Mouse (Mus musculus) cortical plate, adult 2 months (tissue): ENCODE measurements around the gene Aqp12. TPM values are rescaled to one million over a fixed set of nuclear protein-coding genes. Genes with fewer than 3 reads are reported as not detected.

Experiments used
- H3K27ac ChIP-seq: fragments of 200-500 bp; 2 replicates; pipeline ENCODE4 v1.5.1; 2012; ENCODE audit warnings: low read length, control low read depth, inconsistent platforms; ENCODE audit not compliant: insufficient read depth
- H3K4me1 ChIP-seq: fragments of 200-500 bp; 2 replicates; pipeline ENCODE4 v1.6.1; 2011; ENCODE audit warnings: low read length; ENCODE audit not compliant: control insufficient read depth, insufficient read depth
- H3K4me3 ChIP-seq: fragments of 200-500 bp; 2 replicates; pipeline ENCODE4 v1.5.1; 2011; ENCODE audit warnings: mild to moderate bottlenecking, low read length, control low read depth; ENCODE audit not compliant: insufficient read depth
- CTCF ChIP-seq: fragments of 200-500 bp; IDR thresholded peaks from 2 replicates; pipeline ENCODE4 v1.5.1; 2011; ENCODE audit warnings: mild to moderate bottlenecking, control low read depth, low read length; ENCODE audit not compliant: insufficient read depth; ENCODE audit errors: extremely low read depth
- POLR2A ChIP-seq: fragments of 200-500 bp; IDR thresholded peaks from 2 replicates; pipeline ENCODE4 v1.6.1; 2011; ENCODE audit warnings: mild to moderate bottlenecking, low read length, control low read depth; ENCODE audit not compliant: insufficient read depth; ENCODE audit errors: extremely low read depth
- polyA plus RNA-seq: library from polyadenylated mRNA; depleted of rRNA; stranded (reverse); fragments of >200 nt; gene quantifications from 2 replicates; pipeline ENCODE4 v1.2.3, GENCODE M21; 2012; rRNA removed

Gene Aqp12
- polyA plus RNA-seq, 1 experiment, result not detected

DNA sequence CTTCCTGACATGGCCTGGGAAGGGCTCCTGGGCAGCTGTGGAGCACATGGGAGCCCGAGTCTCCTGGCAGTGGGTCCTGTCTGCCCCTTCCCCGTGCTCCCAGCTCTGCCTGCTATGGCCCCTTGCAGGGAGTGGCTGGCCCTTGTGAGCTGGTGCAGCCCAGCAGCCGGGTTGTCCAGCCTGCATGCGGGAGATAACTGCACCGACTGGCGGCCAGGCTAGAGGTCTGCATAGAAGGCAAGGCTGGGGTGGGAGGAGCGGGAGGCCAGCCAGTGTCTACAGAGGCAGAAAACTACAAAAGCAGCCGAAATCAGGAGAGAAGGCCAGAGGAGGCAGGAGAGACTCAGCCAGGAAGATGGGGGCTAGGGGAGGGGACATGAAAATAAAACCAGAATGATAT lies 27.9 kb downstream of the Aqp12 start:
- TF ChIP-seq CTCF (no peak), POLR2A (no peak)
- Histone ChIP-seq H3K27ac (no peak overlapping the region), H3K4me3 (no peak overlapping the region), H3K4me1 (0 out of 2 replicates have a peak, but pooled peaks cover 2% of the 10 kb centered on the region)

DNA sequence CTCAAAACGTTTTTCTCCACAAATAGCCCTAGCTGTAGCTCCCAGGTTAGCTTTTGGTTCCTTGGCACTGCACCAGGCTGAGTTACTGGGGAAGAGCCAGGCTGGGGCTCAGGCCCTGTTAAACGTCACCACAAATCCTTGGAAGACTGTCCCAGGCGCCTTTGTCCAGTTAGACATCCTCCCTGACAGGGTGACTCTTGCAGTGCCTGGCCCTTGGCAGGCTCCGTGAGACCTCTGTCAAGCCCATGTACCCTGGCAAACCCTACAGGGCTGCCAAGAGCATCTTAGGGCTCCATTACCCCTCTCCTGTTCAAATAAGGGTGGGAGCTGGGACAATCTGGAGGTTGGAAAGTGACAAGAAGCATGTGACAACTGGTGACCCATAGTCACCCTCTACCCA lies 29.8 kb downstream of the Aqp12 start:
- no peak overlapping the region for H3K27ac ChIP-seq
- TF ChIP-seq POLR2A, result no peak
- TF ChIP-seq CTCF, result no peak
- 0 out of 2 replicates have a peak, but pooled peaks cover under 1% of the 10 kb centered on the region for H3K4me1 ChIP-seq
- H3K4me3 ChIP-seq, result no peak overlapping the region

DNA sequence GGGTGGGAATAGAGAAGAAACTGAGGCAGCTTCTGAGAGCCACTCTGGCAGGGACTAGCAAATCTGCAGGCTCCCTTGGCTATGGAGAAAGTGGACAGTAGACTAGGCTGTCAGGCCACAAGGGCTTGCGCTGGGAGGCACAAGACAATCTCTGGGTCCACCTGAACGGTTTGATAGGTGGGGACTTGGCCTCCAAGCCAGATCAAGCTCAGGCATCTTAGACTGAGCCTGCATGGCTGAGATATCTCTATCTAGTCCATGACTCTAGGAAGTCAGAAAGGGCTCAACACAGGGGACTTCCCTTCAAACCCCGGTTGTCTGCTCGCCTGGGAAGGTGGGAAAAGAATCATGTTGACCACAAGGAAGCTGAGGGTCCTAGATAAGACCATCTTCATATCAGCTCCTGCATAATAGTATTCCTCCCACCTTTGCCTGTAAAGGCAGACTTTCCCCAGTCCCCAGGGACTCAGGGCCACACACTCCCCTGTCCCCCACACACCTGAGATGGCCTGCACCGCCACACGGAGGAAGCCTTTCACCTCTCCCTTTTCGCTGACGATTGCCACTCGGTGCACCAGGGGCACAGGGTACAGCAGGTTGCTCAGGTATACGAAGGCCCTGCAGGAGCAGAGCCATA lies 40.1 kb downstream of the Aqp12 start:
- Histone ChIP-seq H3K27ac (no peak overlapping the region), H3K4me1 (peaks cover 4% of the 10 kb centered on the region; the same call in 1 of the 2 replicates), H3K4me3 (no peak overlapping the region)
- TF ChIP-seq CTCF, result no peak

DNA sequence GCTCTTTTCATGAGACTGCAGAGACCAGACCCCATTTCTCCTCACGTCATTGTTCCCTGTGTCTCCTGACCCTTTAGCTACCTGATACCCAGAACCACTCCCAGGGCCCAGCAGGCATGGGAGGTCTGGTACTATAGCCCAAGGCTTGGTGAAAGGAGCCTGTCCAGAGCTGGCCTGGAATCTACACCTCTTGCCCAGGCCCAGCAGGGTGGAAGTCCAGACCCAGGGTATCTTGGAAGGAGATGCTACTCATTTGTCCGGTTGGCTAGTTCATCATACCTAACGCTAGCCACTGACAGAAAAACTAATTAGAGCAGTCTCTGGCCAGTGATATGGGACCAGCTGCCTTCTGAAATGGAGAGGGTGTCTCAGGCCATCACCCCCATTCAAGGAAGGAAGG lies 43.9 kb downstream of the Aqp12 start:
- peaks cover 4% of the 10 kb centered on the region; the same call in 1 of the 2 replicates for H3K4me1 ChIP-seq
- no peak overlapping the region for H3K27ac ChIP-seq
- no peak for TF ChIP-seq CTCF
- no peak for TF ChIP-seq POLR2A
- no peak overlapping the region for H3K4me3 ChIP-seq

DNA sequence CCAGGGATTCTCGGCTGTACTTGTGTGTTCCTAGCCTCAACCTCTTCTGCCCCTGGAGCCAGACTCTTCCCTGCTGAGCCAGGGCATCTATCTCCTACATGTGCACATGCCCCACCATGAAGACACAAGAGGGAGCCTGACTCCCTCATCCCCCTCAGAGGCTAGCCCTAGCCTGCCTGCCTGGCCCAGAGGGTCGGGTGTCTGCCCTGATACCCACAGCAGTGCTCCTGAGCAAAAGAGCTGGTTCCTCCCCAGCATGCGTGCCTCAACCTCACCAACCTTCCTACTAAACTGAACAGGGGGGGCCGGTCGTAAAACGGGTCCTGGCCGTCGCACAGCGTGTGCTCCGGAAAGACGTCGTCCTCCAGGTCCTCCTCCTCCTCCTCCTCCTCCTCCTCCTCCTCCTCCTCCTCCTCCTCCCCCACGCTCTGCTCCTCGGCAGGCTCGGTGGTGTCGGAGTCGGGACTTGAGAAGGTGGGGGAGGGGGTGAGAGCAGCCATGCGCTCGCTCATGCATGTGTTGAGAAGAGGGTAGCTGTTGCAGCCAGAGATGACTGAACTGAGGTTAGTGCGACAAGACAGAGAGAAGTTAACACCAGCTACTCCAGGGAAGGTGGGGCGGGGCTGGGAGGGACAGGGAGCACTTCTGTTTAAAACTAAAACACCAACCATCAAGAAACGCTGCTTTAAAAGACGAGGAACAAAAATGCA lies 45.1 kb downstream of the Aqp12 start:
- Histone ChIP-seq H3K4me3 (no peak overlapping the region), H3K27ac (no peak overlapping the region), H3K4me1 (peaks cover 4% of the 10 kb centered on the region; the same call in 1 of the 2 replicates)
- TF ChIP-seq CTCF, result no peak
- no peak for TF ChIP-seq POLR2A

Other genes with a start within 250 kb of the Aqp12 start
- gene Gpc1, start 174.7 kb upstream of the Aqp12 start, polyA plus RNA-seq, result 49.5 and 58.9 TPM in 2 replicates
- 0.23 and 0.25 TPM in 2 replicates for gene Ankmy1, start 103.4 kb upstream of the Aqp12 start, polyA plus RNA-seq
- 52.9 and 55.3 TPM in 2 replicates for gene Dusp28, start 99.4 kb upstream of the Aqp12 start, polyA plus RNA-seq
- 38.5 and 41.1 TPM in 2 replicates for gene Rnpepl1, start 95.6 kb upstream of the Aqp12 start, polyA plus RNA-seq
- 40.0 and 42.0 TPM in 2 replicates for gene Capn10, start 72.0 kb upstream of the Aqp12 start, polyA plus RNA-seq
- 0.21 and 0.26 TPM in 2 replicates for gene Gpr35, start 55.5 kb upstream of the Aqp12 start, polyA plus RNA-seq
- gene Kif1a, start 95.6 kb downstream of the Aqp12 start, polyA plus RNA-seq, result 349 and 356 TPM in 2 replicates
- gene Agxt, start 128.9 kb downstream of the Aqp12 start, polyA plus RNA-seq, result not detected in 2 replicates
- gene 2310007B03Rik, start 154.6 kb downstream of the Aqp12 start, polyA plus RNA-seq, result not detected in 2 replicates
- 0.15 and 0.29 TPM in 2 replicates for gene Crocc2, start 162.4 kb downstream of the Aqp12 start, polyA plus RNA-seq
- 6.3 and 7.1 TPM in 2 replicates for gene Sned1, start 229.5 kb downstream of the Aqp12 start, polyA plus RNA-seq